Mouse (Mus musculus) hindbrain, embryonic 13.5 days (tissue): ENCODE measurements around the gene Prcc. TPM values are rescaled to one million over a fixed set of nuclear protein-coding genes. Genes with fewer than 3 reads are reported as not detected.
A peak's percentile ranks its signal among the peaks of the same experiment; 100 is the strongest.

Experiments used
- ATAC-seq: fragments of 200-750 bp; cut with Nextera tagmentation; 2 replicates; pipeline ENCODE4 v1.8.0; 2017; ENCODE audit warnings: moderate TSS enrichment; ENCODE audit not compliant: low FRiP score
- H3K27ac ChIP-seq: fragments of 300-500 bp; sonication (generic); 2 replicates; pipeline ENCODE4 v1.5.1; 2015; ENCODE audit warnings: inconsistent platforms, mild to moderate bottlenecking, moderate library complexity
- H3K27me3 ChIP-seq: fragments of 300-500 bp; sonication (generic); 2 replicates; pipeline ENCODE4 v1.6.1; 2015; ENCODE audit warnings: mild to moderate bottlenecking, inconsistent platforms
- H3K36me3 ChIP-seq: fragments of 300-500 bp; sonication (generic); 2 replicates; pipeline ENCODE4 v1.6.1; 2015; ENCODE audit warnings: mild to moderate bottlenecking, inconsistent platforms
- H3K4me1 ChIP-seq: fragments of 300-500 bp; sonication (generic); replicated peaks from 2 replicates; pipeline ENCODE4 v1.6.1; 2015; ENCODE audit warnings: inconsistent platforms
- H3K4me2 ChIP-seq: fragments of 300-500 bp; sonication (generic); 2 replicates; pipeline ENCODE4 v1.6.1; 2015; ENCODE audit warnings: inconsistent platforms, mild to moderate bottlenecking, moderate library complexity
- H3K4me3 ChIP-seq: fragments of 300-500 bp; sonication (generic); 2 replicates; pipeline ENCODE4 v1.5.1; 2015; ENCODE audit warnings: mild to moderate bottlenecking, inconsistent platforms
- H3K9ac ChIP-seq: fragments of 300-500 bp; sonication (generic); 2 replicates; pipeline ENCODE4 v1.6.1; 2015; ENCODE audit warnings: mild to moderate bottlenecking, inconsistent platforms
- H3K9me3 ChIP-seq: fragments of 300-500 bp; sonication (generic); 2 replicates; pipeline ENCODE4 v1.6.1; 2016; ENCODE audit warnings: inconsistent platforms
- WGBS: fragments of 180-500 bp; shearing (Covaris S2); methylation state at CpG from one replicate; pipeline ENCODE4 v1.1.7; 2015; 5-methylcytosine and 5-hydroxymethylcytosine counted together
- polyA plus RNA-seq: library from polyadenylated mRNA; unstranded; fragments of >200 nt; fragmentation: Nextera tagmentation; extraction: Ambion mirVana; gene quantifications from 2 replicates; pipeline ENCODE4 v1.2.1, GENCODE M21; 2015

The Prcc gene
- polyA plus RNA-seq, 1 experiment from 2014 or later: 15.5 TPM

- WGBS: 93% methylated on average over 8 of the region's 8 CpGs
- Histone ChIP-seq H3K36me3 (peaks cover 57% of the 10 kb centered on the region), H3K9ac (no peak overlapping the region), H3K27ac (no peak overlapping the region), H3K4me1 (peaks cover 16% of the 10 kb centered on the region), H3K4me2 (no peak overlapping the region), H3K4me3 (no peak overlapping the region), H3K27me3 (no peaks in the 10 kb centered on the region), H3K9me3 (no peaks in the 10 kb centered on the region)
- no peak for ATAC-seq
Observed at GRCm38 (mm10) chr3:87857666-87858065, 27.7 kb downstream of the Prcc start.

GRCm38 (mm10) chr3:87855936-87856335 lies 29.5 kb downstream of the Prcc start:
- no peak overlapping the region for H3K9ac ChIP-seq
- H3K27ac ChIP-seq: no peak overlapping the region
- no peaks in the 10 kb centered on the region for H3K9me3 ChIP-seq
- H3K36me3 ChIP-seq: peaks cover 41% of the 10 kb centered on the region
- peaks cover 16% of the 10 kb centered on the region for H3K4me1 ChIP-seq
- no peaks in the 10 kb centered on the region for H3K27me3 ChIP-seq
- 90% methylated on average over 8 of the region's 8 CpGs for WGBS
- no peak overlapping the region for H3K4me3 ChIP-seq
- ATAC-seq: no peak
- no peak overlapping the region for H3K4me2 ChIP-seq

GRCm38 (mm10) chr3:87854795-87855568 lies 30.4 kb downstream of the Prcc start:
- ATAC-seq: no peak
- 64% methylated on average over 7 of the region's 7 CpGs for WGBS
- Histone ChIP-seq H3K4me2 (no peak overlapping the region), H3K9me3 (no peaks in the 10 kb centered on the region), H3K27ac (peak overlapping the region; percentile 3; the same call in 1 of the 2 replicates), H3K4me3 (no peak overlapping the region), H3K36me3 (peaks cover 38% of the 10 kb centered on the region), H3K9ac (0 out of 2 replicates have a peak overlapping the region, but pooled peaks have one; percentile 5), H3K27me3 (no peaks in the 10 kb centered on the region), H3K4me1 (peaks cover 16% of the 10 kb centered on the region)

- peaks cover 9% of the 10 kb centered on the region for H3K4me1 ChIP-seq
- no peaks in the 10 kb centered on the region for H3K27me3 ChIP-seq
- H3K4me3 ChIP-seq: no peak overlapping the region
- no peaks in the 10 kb centered on the region for H3K9me3 ChIP-seq
- no peak overlapping the region for H3K27ac ChIP-seq
- H3K4me2 ChIP-seq: no peak overlapping the region
- ATAC-seq: no peak
- H3K9ac ChIP-seq: no peak overlapping the region
- H3K36me3 ChIP-seq: no peaks in the 10 kb centered on the region
- 84% methylated on average over 14 of the region's 14 CpGs for WGBS
Observed at GRCm38 (mm10) chr3:87849117-87849516, 36.3 kb downstream of the Prcc start.

GRCm38 (mm10) chr3:87847680-87848079 lies 37.7 kb downstream of the Prcc start:
- no peaks in the 10 kb centered on the region for H3K9me3 ChIP-seq
- H3K36me3 ChIP-seq: no peaks in the 10 kb centered on the region
- no peak for ATAC-seq
- no peak overlapping the region for H3K9ac ChIP-seq
- 78% methylated on average over 5 of the region's 5 CpGs for WGBS
- H3K4me1 ChIP-seq: no peaks in the 10 kb centered on the region
- H3K4me3 ChIP-seq: no peak overlapping the region
- no peak overlapping the region for H3K4me2 ChIP-seq
- H3K27ac ChIP-seq: no peak overlapping the region
- no peaks in the 10 kb centered on the region for H3K27me3 ChIP-seq

GRCm38 (mm10) chr3:87846650-87847110 lies 38.7 kb downstream of the Prcc start, which contains the start of gene Sh2d2a:
Sh2d2a (plus strand) TSS chr3:87846755.
- WGBS: 89% methylated on average over 7 of the region's 7 CpGs
- Histone ChIP-seq H3K4me1 (no peaks in the 10 kb centered on the region), H3K9me3 (no peaks in the 10 kb centered on the region), H3K36me3 (no peaks in the 10 kb centered on the region), H3K4me3 (no peak within 1 kb of the TSS), H3K27me3 (no peaks in the 10 kb centered on the region), H3K9ac (no peak within 1 kb of the TSS), H3K27ac (no peak within 1 kb of the TSS), H3K4me2 (no peak within 1 kb of the TSS)
- no peak for ATAC-seq

GRCm38 (mm10) chr3:87846186-87846585 lies 39.2 kb downstream of the Prcc start:
- no peak for ATAC-seq
- 70% methylated on average over 4 of the region's 4 CpGs for WGBS
- Histone ChIP-seq H3K36me3 (no peaks in the 10 kb centered on the region), H3K9ac (no peak overlapping the region), H3K27ac (no peak overlapping the region), H3K9me3 (no peaks in the 10 kb centered on the region), H3K4me1 (no peaks in the 10 kb centered on the region), H3K4me3 (no peak overlapping the region), H3K4me2 (no peak overlapping the region), H3K27me3 (no peaks in the 10 kb centered on the region)

- no peaks in the 10 kb centered on the region for H3K36me3 ChIP-seq
- WGBS: 82% methylated on average over 4 of the region's 4 CpGs
- no peaks in the 10 kb centered on the region for H3K4me1 ChIP-seq
- no peak for ATAC-seq
- no peaks in the 10 kb centered on the region for H3K9me3 ChIP-seq
- no peak overlapping the region for H3K27ac ChIP-seq
- no peaks in the 10 kb centered on the region for H3K27me3 ChIP-seq
- no peak overlapping the region for H3K4me3 ChIP-seq
- no peak overlapping the region for H3K9ac ChIP-seq
- no peak overlapping the region for H3K4me2 ChIP-seq
Observed at GRCm38 (mm10) chr3:87844981-87845380, 40.4 kb downstream of the Prcc start.

GRCm38 (mm10) chr3:87840858-87841257 lies 44.5 kb downstream of the Prcc start:
- Histone ChIP-seq H3K4me2 (no peak overlapping the region), H3K9me3 (no peaks in the 10 kb centered on the region), H3K4me1 (no peaks in the 10 kb centered on the region), H3K4me3 (no peak overlapping the region), H3K36me3 (no peaks in the 10 kb centered on the region), H3K9ac (no peak overlapping the region), H3K27me3 (0 out of 2 replicates have a peak, but pooled peaks cover 5% of the 10 kb centered on the region), H3K27ac (no peak overlapping the region)
- ATAC-seq: no peak

GRCm38 (mm10) chr3:87838622-87839021 lies 46.8 kb downstream of the Prcc start:
- no peak for ATAC-seq
- Histone ChIP-seq H3K4me1 (no peaks in the 10 kb centered on the region), H3K9me3 (no peaks in the 10 kb centered on the region), H3K36me3 (no peaks in the 10 kb centered on the region), H3K27me3 (0 out of 2 replicates have a peak, but pooled peaks cover 5% of the 10 kb centered on the region), H3K4me3 (no peak overlapping the region), H3K27ac (no peak overlapping the region), H3K9ac (no peak overlapping the region), H3K4me2 (no peak overlapping the region)
- under 1% methylated on average over 4 of the region's 4 CpGs for WGBS

- 73% methylated on average over 5 of the region's 5 CpGs for WGBS
- Histone ChIP-seq H3K9me3 (no peaks in the 10 kb centered on the region), H3K4me2 (no peak overlapping the region), H3K36me3 (no peaks in the 10 kb centered on the region), H3K4me3 (no peak overlapping the region), H3K27ac (no peak overlapping the region), H3K4me1 (no peaks in the 10 kb centered on the region), H3K9ac (no peak overlapping the region), H3K27me3 (0 out of 2 replicates have a peak, but pooled peaks cover 2% of the 10 kb centered on the region)
- no peak for ATAC-seq
Observed at GRCm38 (mm10) chr3:87833482-87833881, 51.9 kb downstream of the Prcc start.

- ATAC-seq: no peak
- H3K36me3 ChIP-seq: no peaks in the 10 kb centered on the region
- 0 out of 2 replicates have a peak, but pooled peaks cover under 1% of the 10 kb centered on the region for H3K27me3 ChIP-seq
- H3K4me1 ChIP-seq: no peaks in the 10 kb centered on the region
- 86% methylated on average over 7 of the region's 7 CpGs for WGBS
- no peak overlapping the region for H3K27ac ChIP-seq
- no peaks in the 10 kb centered on the region for H3K9me3 ChIP-seq
- H3K9ac ChIP-seq: no peak overlapping the region
- H3K4me2 ChIP-seq: no peak overlapping the region
- no peak overlapping the region for H3K4me3 ChIP-seq
Observed at GRCm38 (mm10) chr3:87832109-87832859, 53.1 kb downstream of the Prcc start.
